Mouse (Mus musculus) E14TG2a.4 (cell line): ENCODE results near the gene Hpcal1.

Source experiments
- CTCF ChIP-seq: conservative IDR thresholded peaks from 2 replicates; pipeline ENCODE4 v1.5.1; 2014; ENCODE audit warnings: low read length
- NANOG ChIP-seq: IDR thresholded peaks from 2 replicates; pipeline ENCODE4 v1.6.1; 2014; ENCODE audit warnings: borderline replicate concordance, low read length, mixed read lengths

DNA sequence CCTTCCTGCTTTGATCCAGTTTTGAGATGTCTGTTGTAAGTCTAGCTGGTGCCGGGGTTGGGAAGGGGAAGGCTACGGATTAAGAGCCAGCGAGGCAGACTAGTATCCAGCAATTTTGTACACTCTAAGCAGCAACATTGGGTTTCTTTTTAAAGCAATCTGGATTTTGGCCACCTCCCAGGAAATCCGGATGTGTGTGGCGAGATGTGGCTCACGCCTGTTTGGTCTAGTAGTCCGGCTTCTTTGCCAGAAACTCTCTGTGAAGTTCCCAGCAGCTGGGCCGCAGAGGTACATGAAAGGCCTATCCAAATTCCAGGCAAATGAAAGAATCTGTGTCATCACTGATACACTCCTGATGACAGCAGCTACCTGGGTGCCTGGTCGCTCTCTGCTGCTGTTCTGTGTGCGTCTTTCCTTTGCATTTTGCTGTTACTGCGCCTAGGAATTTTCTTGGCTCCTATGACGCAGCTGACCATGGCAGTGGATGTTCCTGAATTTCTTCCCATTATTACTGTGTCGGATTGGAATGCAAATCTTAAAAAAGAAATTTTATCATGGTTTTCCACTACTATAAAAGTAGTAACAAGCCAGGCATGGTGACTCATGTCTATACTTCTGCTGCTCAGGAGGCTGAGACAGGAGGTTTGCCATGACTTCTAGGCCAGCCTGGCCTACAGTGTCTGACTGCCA, 38.7 kb downstream of the Hpcal1 start:
- no peak for TF ChIP-seq CTCF
- no peak for TF ChIP-seq NANOG
